Mouse (Mus musculus) olfactory bulb, adult 2 months (tissue): Measurements from ENCODE around the gene P2ry6.

ENCODE experiments used
- CTCF ChIP-seq: fragments of 200-500 bp; IDR thresholded peaks from 2 replicates; pipeline ENCODE4 v1.5.1; 2012; ENCODE audit warnings: low read depth, mild to moderate bottlenecking, low read length, moderate library complexity; ENCODE audit not compliant: insufficient read depth
- POLR2A ChIP-seq: fragments of 200-500 bp; IDR thresholded peaks from 2 replicates; pipeline ENCODE4 v1.6.1; 2012; ENCODE audit warnings: mild to moderate bottlenecking, low read depth, low read length, moderate library complexity; ENCODE audit not compliant: insufficient read depth

DNA sequence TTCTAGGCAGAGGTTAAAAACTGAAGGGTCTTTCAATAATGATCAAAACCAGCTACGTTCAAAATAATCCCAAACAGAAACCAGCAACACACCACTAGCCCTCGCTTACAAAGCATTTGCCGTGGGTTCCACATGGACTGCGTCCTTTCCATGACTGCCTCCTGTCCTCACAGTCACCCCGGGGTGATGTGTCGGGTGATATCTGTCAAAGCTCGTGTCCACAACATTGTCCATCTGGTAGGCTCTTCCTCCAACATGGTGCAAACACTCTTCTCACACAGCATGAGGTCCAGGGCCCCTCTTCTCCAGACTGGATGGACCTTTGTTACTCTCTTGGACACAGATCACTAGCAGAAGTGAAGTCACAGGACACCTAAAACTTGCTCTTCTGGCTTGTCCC lies 69.4 kb downstream of the P2ry6 start:
- TF ChIP-seq POLR2A = no peak
- TF ChIP-seq CTCF = no peak
